In the genomic region with DNA sequence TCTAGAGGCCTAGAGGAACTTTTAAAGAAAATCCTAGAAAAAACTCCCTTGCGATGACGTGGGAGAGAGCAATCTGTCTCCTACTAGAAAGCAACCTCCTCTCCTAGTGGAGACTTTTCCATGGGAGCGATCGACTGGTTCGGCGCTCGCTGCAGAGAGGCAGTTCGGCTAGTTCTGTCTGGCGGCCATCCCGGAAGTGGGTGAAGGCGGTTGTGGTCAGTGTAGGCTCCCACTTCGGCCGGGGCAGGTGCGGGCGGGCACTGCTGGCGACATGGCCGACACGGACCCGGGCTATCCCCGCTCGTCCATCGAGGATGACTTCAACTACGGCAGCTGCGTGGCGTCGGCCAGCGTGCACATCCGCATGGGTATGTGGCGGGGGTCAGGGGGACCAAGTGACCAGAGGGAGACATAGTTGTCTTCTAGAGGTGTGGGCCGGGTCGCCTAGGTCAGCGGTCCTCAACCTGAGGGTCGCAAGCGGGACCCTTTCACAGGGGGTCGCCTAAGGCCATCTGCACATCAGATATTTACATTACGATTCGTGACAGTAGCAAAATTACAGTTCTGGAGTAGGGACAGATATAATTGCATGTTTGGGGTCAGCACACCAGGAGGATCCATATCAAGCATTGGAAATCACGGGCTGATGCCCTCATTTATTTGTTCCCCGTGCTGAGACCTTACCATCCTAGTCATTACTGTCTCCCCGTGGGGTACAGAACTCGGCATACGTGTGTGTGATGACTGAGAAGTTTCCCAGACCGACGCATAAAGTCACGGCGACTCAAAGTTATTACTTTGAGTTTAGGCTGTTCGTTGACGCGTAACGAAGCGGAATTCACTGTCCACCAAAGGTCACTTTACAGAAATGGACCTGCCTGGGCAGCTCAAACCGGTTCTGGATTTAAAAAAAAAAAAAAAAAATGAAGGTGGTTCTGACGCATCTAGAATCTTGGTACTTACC, we compare ENCODE assay signal across 8 mouse cellular contexts. TPM values are rescaled to one million over a fixed set of nuclear protein-coding genes. Genes with fewer than 3 reads are reported as not detected.
DNase-seq lines count a peak whose midpoint lies in the region; ATAC-seq and TF ChIP-seq lines count a peak whose summit lies in the region.

No protein-coding gene starts in this region.

- H3K4me3 ChIP-seq in C2C12 (ENCODE audit: insufficient read depth, poor library complexity, severe bottlenecking): peak overlapping the region; percentile 97
- H3K4me3 ChIP-seq in heart, embryonic 13.5 days: peak overlapping the region; percentile 71
- peak overlapping the region; percentile 92 for H3K4me3 ChIP-seq in kidney, postnatal 0 days (replicated peaks; ENCODE audit: low read depth, low read length)
- peak overlapping the region; percentile 83 for H3K4me3 ChIP-seq in liver, adult 2 months (ENCODE audit: insufficient read depth, low read depth, low read length)
- H3K4me3 ChIP-seq in myocyte: peak overlapping the region; percentile 88

- H3K79me2 ChIP-seq in C2C12 (ENCODE audit: control insufficient read depth, insufficient read depth) (peaks cover 41% of the 10 kb centered on the region), myocyte (ENCODE audit: control insufficient read depth, insufficient read depth) (peaks cover 26% of the 10 kb centered on the region)
- peaks cover 16% of the 10 kb centered on the region; the same call in 1 of the 2 replicates for H3K79me2 ChIP-seq in liver, adult 2 months (ENCODE audit: control insufficient read depth, insufficient read depth, low read length)

- H3K27ac ChIP-seq in heart, embryonic 13.5 days (replicated peaks): no peak overlapping the region
- peak overlapping the region; percentile 74 for H3K27ac ChIP-seq in kidney, postnatal 0 days
- peak overlapping the region; percentile 41; the same call in 1 of the 2 replicates for H3K27ac ChIP-seq in liver, adult 2 months (replicated peaks; ENCODE audit: insufficient read depth, low read depth, low read length)

- H3K9me3 ChIP-seq in heart, embryonic 13.5 days: peaks cover 7% of the 10 kb centered on the region; the same call in 1 of the 2 replicates
- no peaks in the 10 kb centered on the region for H3K9me3 ChIP-seq in kidney, postnatal 0 days (replicated peaks; ENCODE audit: low read length)

- TF ChIP-seq POLR2A in brain, embryonic 14.5 days (IDR thresholded peaks at IDR 0.05; ENCODE audit: borderline replicate concordance, extremely low read depth, insufficient read depth, insufficient read length, poor library complexity, severe bottlenecking): peak; percentile 34; the same call in 1 of the 2 replicates
- peak; percentile 75 for TF ChIP-seq POLR2A in liver, adult 2 months (IDR thresholded peaks at IDR 0.05; ENCODE audit: extremely low read depth, insufficient read depth, low read length)
- TF ChIP-seq POLR2A in myocyte (IDR thresholded peaks at IDR 0.05; ENCODE audit: insufficient read length, low read depth): peak; percentile 95

- DNase-seq in brain, embryonic 14.5 days (ENCODE audit: low read depth): peak; percentile 93
- DNase-seq in kidney, postnatal 0 days (ENCODE audit: low spot score): peak; percentile 94
- peak; percentile 78 for DNase-seq in liver, adult 2 months (ENCODE audit: extremely low read depth, low read depth, low spot score)
- DNase-seq in spleen, postnatal 4 days (ENCODE audit: low spot score in 2 of 2): peak; percentile 69 to 87

- H3K36me3 ChIP-seq in C2C12 (ENCODE audit: control insufficient read depth, insufficient read depth): peaks cover 7% of the 10 kb centered on the region
- H3K36me3 ChIP-seq in heart, embryonic 13.5 days: peaks cover 11% of the 10 kb centered on the region
- no peaks in the 10 kb centered on the region for H3K36me3 ChIP-seq in kidney, postnatal 0 days (ENCODE audit: insufficient read depth, low read length)
- H3K36me3 ChIP-seq in liver, adult 2 months (ENCODE audit: control insufficient read depth, insufficient read depth, low read length): no peaks in the 10 kb centered on the region
- no peaks in the 10 kb centered on the region for H3K36me3 ChIP-seq in myocyte (ENCODE audit: control insufficient read depth, insufficient read depth)

- peaks cover 14% of the 10 kb centered on the region for H3K79me3 ChIP-seq in C2C12 (ENCODE audit: low read depth)

- H3K4me1 ChIP-seq in heart, embryonic 13.5 days: peaks cover 11% of the 10 kb centered on the region
- H3K4me1 ChIP-seq in kidney, postnatal 0 days (replicated peaks; ENCODE audit: insufficient read depth, low read length): 0 out of 2 replicates have a peak, but pooled peaks cover 4% of the 10 kb centered on the region
- peaks cover 5% of the 10 kb centered on the region for H3K4me1 ChIP-seq in liver, adult 2 months (ENCODE audit: control insufficient read depth, insufficient read depth, low read length)

- H3ac ChIP-seq in C2C12 (ENCODE audit: control insufficient read depth, insufficient read length, low read depth) (peak overlapping the region; percentile 80), myocyte (ENCODE audit: control insufficient read depth, insufficient read length) (no peak overlapping the region)

- H3K4me2 ChIP-seq in heart, embryonic 13.5 days: peak overlapping the region; percentile 79
- H3K4me2 ChIP-seq in kidney, postnatal 0 days (ENCODE audit: low read length): peak overlapping the region; percentile 75
- H3K4me2 ChIP-seq in myocyte (ENCODE audit: low read depth): peak overlapping the region; percentile 93

- no peaks in the 10 kb centered on the region for H3K27me3 ChIP-seq in C2C12 (ENCODE audit: control insufficient read depth, insufficient read depth, insufficient read length)
- H3K27me3 ChIP-seq in heart, embryonic 13.5 days (replicated peaks): peaks cover 3% of the 10 kb centered on the region
- H3K27me3 ChIP-seq in kidney, postnatal 0 days (ENCODE audit: insufficient read depth, low read length): no peaks in the 10 kb centered on the region
- H3K27me3 ChIP-seq in liver, adult 2 months (ENCODE audit: control insufficient read depth, insufficient read depth, low read length): no peaks in the 10 kb centered on the region
- no peaks in the 10 kb centered on the region for H3K27me3 ChIP-seq in myocyte (ENCODE audit: control insufficient read depth, insufficient read depth, insufficient read length)

- H3K9ac ChIP-seq in heart, embryonic 13.5 days: peak overlapping the region; percentile 85
- peak overlapping the region; percentile 79 for H3K9ac ChIP-seq in kidney, postnatal 0 days (ENCODE audit: low read depth, low read length)
- peak overlapping the region; percentile 97 for H3K9ac ChIP-seq in liver, adult 2 months (ENCODE audit: low read depth, low read length)

- no peak for TF ChIP-seq CTCF in C2C12 (IDR thresholded peaks at IDR 0.05; ENCODE audit: control insufficient read depth, insufficient read depth, insufficient read length)
- peak; percentile 51; the same call in 1 of the 2 replicates for TF ChIP-seq CTCF in brain, embryonic 14.5 days (IDR thresholded peaks at IDR 0.05; ENCODE audit: borderline replicate concordance, extremely low read depth, insufficient read depth, insufficient read length)
- TF ChIP-seq CTCF in kidney, postnatal 0 days (IDR thresholded peaks at IDR 0.05; ENCODE audit: low read depth): peak; percentile 49; the same call in 1 of the 2 replicates
- peak; percentile 51 for TF ChIP-seq CTCF in liver, adult 2 months (IDR thresholded peaks at IDR 0.05; ENCODE audit: low read depth, low read length)

- WGBS in heart, embryonic 13.5 days: 3% methylated on average over 53 of the region's 53 CpGs
- 2% methylated on average over 53 of the region's 53 CpGs for WGBS in kidney, postnatal 0 days
- WGBS in liver, adult 2 months: under 1% methylated on average over 53 of the region's 53 CpGs

- ATAC-seq in erythroid progenitor cell, adult 5-6 weeks (replicated peaks; ENCODE audit: low FRiP score, poor library complexity, severe bottlenecking): peak; percentile 79
- peak; percentile 89 for ATAC-seq in heart, embryonic 13.5 days (ENCODE audit: extremely low read depth, insufficient number of reproducible peaks, low FRiP score, low TSS enrichment)
- peak; percentile 95 for ATAC-seq in kidney, postnatal 0 days (replicated peaks; ENCODE audit: low FRiP score, low read depth)

TF ChIP-seq in C2C12, 6 proteins besides CTCF, POLR2A, EP300 and RAD21 (continues in another document):
- no peak for TF ChIP-seq USF1 (IDR thresholded peaks at IDR 0.05; ENCODE audit: low read depth)

RNA-seq across cellular contexts. Expression of a gene that starts 6.9 kb away (rescaled TPM):
- polyA plus RNA-seq in C2C12 (2012; fragmentation: generic; extraction: Trizol) (0.27 TPM), myocyte (2012; fragmentation: generic; extraction: Trizol) (0.26 TPM)
- 0.19 and 0.40 TPM in 2 replicates for polyA plus RNA-seq in brain, embryonic 14.5 days (2012; rRNA removed)
- total RNA-seq in erythroid progenitor cell, adult 5-6 weeks (2015; ENCODE audit: low replicate concordance): 12.2 and 16.2 TPM in 2 replicates
- total RNA-seq in erythroid progenitor cell, adult 5-6 weeks (2017; ENCODE audit: low replicate concordance): 1.3 and 4.1 TPM in 2 replicates
- 0.25 and 0.56 TPM in 2 replicates for polyA plus RNA-seq in heart, embryonic 13.5 days (2015; fragmentation: Nextera tagmentation; extraction: Ambion mirVana)
- polyA plus RNA-seq in kidney, postnatal 0 days (2015; fragmentation: Nextera tagmentation; extraction: Ambion mirVana): 1.5 TPM in 2 replicates
- total RNA-seq in liver, adult 2 months (2014; rRNA removed): 0.60 and 1.1 TPM in 2 replicates
- 0.32 and 0.49 TPM in 2 replicates for polyA plus RNA-seq in liver, adult 2 months (2012; rRNA removed)

RNA-seq across cellular contexts. Expression of a gene that starts 7.5 kb away (rescaled TPM):
- polyA plus RNA-seq in C2C12 (2012; fragmentation: generic; extraction: Trizol) (97.3 TPM), myocyte (2012; fragmentation: generic; extraction: Trizol) (229 TPM)
- polyA plus RNA-seq in brain, embryonic 14.5 days (2012; rRNA removed): 72.5 and 94.4 TPM in 2 replicates
- 29.8 and 50.1 TPM in 2 replicates for total RNA-seq in erythroid progenitor cell, adult 5-6 weeks (2015; ENCODE audit: low replicate concordance)
- 30.9 and 50.3 TPM in 2 replicates for total RNA-seq in erythroid progenitor cell, adult 5-6 weeks (2017; ENCODE audit: low replicate concordance)
- 103 and 119 TPM in 2 replicates for polyA plus RNA-seq in heart, embryonic 13.5 days (2015; fragmentation: Nextera tagmentation; extraction: Ambion mirVana)
- 403 and 412 TPM in 2 replicates for polyA plus RNA-seq in kidney, postnatal 0 days (2015; fragmentation: Nextera tagmentation; extraction: Ambion mirVana)
- 97.6 and 115 TPM in 2 replicates for total RNA-seq in liver, adult 2 months (2014; rRNA removed)
- polyA plus RNA-seq in liver, adult 2 months (2012; rRNA removed): 324 and 346 TPM in 2 replicates

RNA-seq across cellular contexts. Expression of a gene that starts 18.0 kb away (rescaled TPM):
- polyA plus RNA-seq in C2C12 (2012; fragmentation: generic; extraction: Trizol) (40.0 TPM), myocyte (2012; fragmentation: generic; extraction: Trizol) (28.3 TPM)
- 21.2 and 26.9 TPM in 2 replicates for polyA plus RNA-seq in brain, embryonic 14.5 days (2012; rRNA removed)
- total RNA-seq in erythroid progenitor cell, adult 5-6 weeks (2015; ENCODE audit: low replicate concordance): 21.3 and 27.7 TPM in 2 replicates
- total RNA-seq in erythroid progenitor cell, adult 5-6 weeks (2017; ENCODE audit: low replicate concordance): 10.3 and 23.2 TPM in 2 replicates
- 25.9 and 28.0 TPM in 2 replicates for polyA plus RNA-seq in heart, embryonic 13.5 days (2015; fragmentation: Nextera tagmentation; extraction: Ambion mirVana)
- 53.3 and 54.3 TPM in 2 replicates for polyA plus RNA-seq in kidney, postnatal 0 days (2015; fragmentation: Nextera tagmentation; extraction: Ambion mirVana)
- total RNA-seq in liver, adult 2 months (2014; rRNA removed): 10.5 and 15.2 TPM in 2 replicates
- 4.0 and 4.9 TPM in 2 replicates for polyA plus RNA-seq in liver, adult 2 months (2012; rRNA removed)

Comparison
In these comparisons a context has a peak if more than half of its experiments do, and no peak if none do; other contexts are left out.
1. POLR2A ChIP-seq: peak in every context shown above with its lines; median percentile 95 in myocyte; 75 in liver, adult 2 months; 34 in brain, embryonic 14.5 days.